Mouse (Mus musculus) activated CD4-positive, CD25-positive, alpha-beta regulatory T cell, adult 9 weeks (primary cell): Measurements from ENCODE around the gene Clec2l. TPM values are rescaled to one million over a fixed set of nuclear protein-coding genes. Genes with fewer than 3 reads are reported as not detected.

Experiments
- polyA plus RNA-seq: library from polyadenylated mRNA; unstranded; fragments of 100-300 nt; shearing (Covaris generic); gene quantifications from one replicate; pipeline ENCODE4 v1.2.1, GENCODE M21; 2017

Clec2l gene
- 0.38 TPM for polyA plus RNA-seq

DNA sequence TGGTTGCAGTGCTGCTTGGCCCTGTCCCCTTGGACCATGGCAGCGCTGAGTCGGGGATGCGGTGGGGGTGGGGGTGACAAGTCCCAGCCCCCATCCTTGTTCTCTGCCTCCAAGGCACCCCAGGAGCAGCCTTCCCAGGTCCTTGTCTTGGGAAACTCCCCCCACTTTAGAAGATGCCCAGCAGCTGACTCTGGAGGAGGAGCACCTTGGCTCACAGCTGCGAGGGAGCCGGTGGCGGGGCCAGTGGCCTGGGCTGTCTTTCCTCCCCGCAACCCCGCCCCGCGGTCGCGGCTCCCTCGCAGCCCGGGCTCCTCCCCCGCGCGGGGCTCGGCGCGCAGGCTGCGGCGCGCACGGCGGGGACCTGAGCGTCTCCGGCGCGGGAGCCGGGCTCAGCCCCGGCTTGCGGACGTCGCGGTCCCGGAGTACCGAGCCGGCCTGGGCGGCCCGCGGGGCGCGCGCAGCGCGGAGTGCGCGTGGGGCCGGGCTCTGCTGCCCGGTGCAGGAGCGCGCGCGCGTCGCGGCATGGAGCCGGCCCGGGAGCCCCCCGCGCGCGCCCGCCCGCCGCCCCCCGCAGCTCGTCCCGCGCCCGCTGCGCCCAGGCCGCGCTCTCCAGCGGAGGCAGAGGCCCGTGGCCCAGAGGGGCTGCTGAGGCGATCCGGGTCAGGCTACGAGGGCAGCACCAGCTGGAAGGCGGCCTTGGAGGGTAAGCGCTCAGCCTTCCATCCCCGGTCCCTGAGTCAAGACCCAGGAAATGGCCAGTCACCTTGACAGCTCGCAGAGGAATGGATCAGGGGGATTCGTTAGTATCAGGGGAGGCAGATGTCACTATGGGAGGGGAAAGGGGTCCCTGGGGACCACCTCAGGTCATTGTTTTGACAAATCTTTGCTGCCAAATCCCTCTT, at the start of gene Clec2l:
Clec2l (plus strand) TSS at position 356 of the 902 bp plus-strand sequence.

GRCm38 (mm10) chr6:38636852-38637618, 25.8 kb upstream of the Clec2l start, which contains the start of gene Klrg2:
Klrg2 (minus strand) TSS chr6:38637242.

Other genes starting within 250 kb of the Clec2l start
- 11.9 TPM for gene Ubn2, start 229.1 kb upstream of the Clec2l start, polyA plus RNA-seq
- gene Fmc1, start 129.6 kb upstream of the Clec2l start, polyA plus RNA-seq, result 48.4 TPM
- gene Luc7l2, start 111.7 kb upstream of the Clec2l start, polyA plus RNA-seq, result 31.1 TPM
- not detected for gene Klrg2, start 25.8 kb upstream of the Clec2l start, polyA plus RNA-seq
- gene Tbxas1, start 212.3 kb downstream of the Clec2l start, polyA plus RNA-seq, result 1.0 TPM
- 14.5 TPM for gene Hipk2, start 213.1 kb downstream of the Clec2l start, polyA plus RNA-seq